Comparison of ENCODE assay signal across 8 mouse cellular contexts in the genomic region with DNA sequence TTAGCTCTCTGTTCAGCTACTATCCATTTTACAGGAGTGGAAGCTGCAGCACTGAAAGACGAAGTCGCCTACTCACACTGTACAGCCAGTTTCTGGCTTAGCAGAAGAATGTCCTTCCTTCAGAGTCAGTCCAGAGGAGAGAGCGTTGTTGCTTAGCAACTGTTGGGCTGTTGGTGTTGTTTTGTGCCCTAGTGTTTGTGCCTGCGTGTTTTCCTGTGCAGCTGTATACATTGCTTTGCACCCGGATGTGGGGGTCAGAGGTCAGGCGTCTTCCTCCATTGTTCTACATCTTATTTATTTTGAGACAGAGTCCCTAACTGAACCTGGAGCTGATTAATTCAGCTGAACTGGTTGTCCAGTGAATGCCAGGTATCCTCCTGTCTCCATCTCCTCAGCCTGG. TPM values are rescaled to one million over a fixed set of nuclear protein-coding genes. Genes with fewer than 3 reads are reported as not detected.
A peak's percentile ranks its signal among the peaks of the same experiment; 100 is the strongest.
DNase-seq lines count a peak whose midpoint lies in the region; ATAC-seq lines count a peak whose summit lies in the region.

No protein-coding gene starts in this region.

- peak; percentile 80 for DNase-seq in R1 (ENCODE audit: low read depth, low spot score)
- no peak for DNase-seq in liver, embryonic 13.5 days
- peak; percentile 49 for DNase-seq in thymus, postnatal 4 days
- no peak for DNase-seq in cerebellum, adult 9-10 months
- no peak for DNase-seq in adrenal gland, postnatal 25 days

- 0 out of 2 replicates have a peak overlapping the region, but pooled peaks have one; percentile 19 for H3K27ac ChIP-seq in heart, embryonic 15.5 days
- H3K27ac ChIP-seq in liver, embryonic 13.5 days, result peak overlapping the region; percentile 97

- H3K9me3 ChIP-seq in erythroblast, embryonic 14.5 days (ENCODE audit: control insufficient read depth, low read length), result no peaks in the 10 kb centered on the region
- H3K9me3 ChIP-seq in heart, embryonic 15.5 days (replicated peaks), result no peaks in the 10 kb centered on the region
- no peaks in the 10 kb centered on the region for H3K9me3 ChIP-seq in liver, embryonic 13.5 days (replicated peaks)

- ATAC-seq in erythroblast, adult 5-6 weeks (replicated peaks; ENCODE audit: low FRiP score, poor library complexity, severe bottlenecking), result no peak
- no peak for ATAC-seq in heart, embryonic 15.5 days (replicated peaks; ENCODE audit: insufficient number of reproducible peaks, insufficient read depth, low FRiP score, low read depth)
- ATAC-seq in liver, embryonic 13.5 days (ENCODE audit: low read depth), result no peak

- H3K36me3 ChIP-seq in erythroblast, embryonic 14.5 days (ENCODE audit: control insufficient read depth), result peaks cover 63% of the 10 kb centered on the region
- no peaks in the 10 kb centered on the region for H3K36me3 ChIP-seq in heart, embryonic 15.5 days
- peaks cover 35% of the 10 kb centered on the region for H3K36me3 ChIP-seq in liver, embryonic 13.5 days

- peaks cover 73% of the 10 kb centered on the region for H3K4me1 ChIP-seq in erythroblast, embryonic 14.5 days (ENCODE audit: control insufficient read depth)
- H3K4me1 ChIP-seq in heart, embryonic 15.5 days (replicated peaks), result peaks cover 30% of the 10 kb centered on the region
- peaks cover 60% of the 10 kb centered on the region for H3K4me1 ChIP-seq in liver, embryonic 13.5 days (replicated peaks)

- peak overlapping the region; percentile 73 for H3K4me3 ChIP-seq in erythroblast, embryonic 14.5 days (replicated peaks)
- H3K4me3 ChIP-seq in heart, embryonic 15.5 days, result no peak overlapping the region
- peak overlapping the region; percentile 80 for H3K4me3 ChIP-seq in liver, embryonic 13.5 days (replicated peaks)

- H3K27me3 ChIP-seq in erythroblast, embryonic 14.5 days (ENCODE audit: control insufficient read depth), result no peaks in the 10 kb centered on the region
- no peaks in the 10 kb centered on the region for H3K27me3 ChIP-seq in heart, embryonic 15.5 days
- no peaks in the 10 kb centered on the region for H3K27me3 ChIP-seq in liver, embryonic 13.5 days

- no peak overlapping the region for H3K9ac ChIP-seq in heart, embryonic 15.5 days
- peak overlapping the region; percentile 96 for H3K9ac ChIP-seq in liver, embryonic 13.5 days

- 56% methylated on average over 6 of the region's 6 CpGs for WGBS in heart, embryonic 15.5 days
- 69% methylated on average over 6 of the region's 6 CpGs for WGBS in liver, embryonic 13.5 days (ENCODE audit: insufficient replicate concordance)

- peak overlapping the region; percentile 94 for H3K4me2 ChIP-seq in heart, embryonic 15.5 days
- H3K4me2 ChIP-seq in liver, embryonic 13.5 days, result peak overlapping the region; percentile 87

RNA-seq across cellular contexts. Expression of a gene that starts 18.5 kb away (rescaled TPM):
- 0.82 and 1.0 TPM in 2 replicates for polyA plus RNA-seq in erythroblast, embryonic 14.5 days (2012)
- 81.7 and 93.6 TPM in 2 replicates for total RNA-seq in erythroblast, adult 5-6 weeks (2015; ENCODE audit: low replicate concordance)
- 133 and 147 TPM in 2 replicates for total RNA-seq in erythroblast, adult 5-6 weeks (2017; ENCODE audit: low replicate concordance)
- polyA plus RNA-seq in heart, embryonic 15.5 days (2015; fragmentation: Nextera tagmentation; extraction: Ambion mirVana), result 32.7 and 43.0 TPM in 2 replicates
- polyA plus RNA-seq in liver, embryonic 13.5 days (2015; fragmentation: Nextera tagmentation; extraction: Ambion mirVana), result 18.0 and 19.1 TPM in 2 replicates
- total RNA-seq in adrenal gland, postnatal 25 days (2021), result 57.5 and 70.8 TPM in 2 replicates

Comparison
In these comparisons a context has a peak if more than half of its experiments do, and no peak if none do; other contexts are left out.
1. DNase-seq: peak in R1 (single experiment) and thymus, postnatal 4 days (single experiment); none in liver, embryonic 13.5 days (single experiment), cerebellum, adult 9-10 months (single experiment) and adrenal gland, postnatal 25 days (single experiment).